Mouse (Mus musculus) liver, embryonic 13.5 days (tissue): ENCODE measurements around the gene Eif2b2. TPM values are rescaled to one million over a fixed set of nuclear protein-coding genes. Genes with fewer than 3 reads are reported as not detected.

Experiments
- microRNA-seq: library from miRNA; unstranded; fragments of <30 nt; microRNA quantifications from one replicate; pipeline ENCODE4, GENCODE M21; 2016
- polyA plus RNA-seq: library from polyadenylated mRNA; unstranded; fragments of >200 nt; fragmentation: Nextera tagmentation; extraction: Ambion mirVana; gene quantifications from 2 replicates; pipeline ENCODE4 v1.2.1, GENCODE M21; 2015

Gene Eif2b2
- polyA plus RNA-seq, 1 experiment from 2014 or later, result 49.4 TPM

Small RNAs within 50 kb of the gene (microRNA-seq; reads per million reads assigned to microRNA genes)
- gene Mir6938, result not detected

Other genes starting within 250 kb of the Eif2b2 start
- gene Fcf1, start 248.6 kb upstream of the Eif2b2 start, polyA plus RNA-seq, result 132 and 134 TPM in 2 replicates
- gene Arel1, start 248.6 kb upstream of the Eif2b2 start, polyA plus RNA-seq, result 13.3 and 16.9 TPM in 2 replicates
- 9.2 TPM in 2 replicates for gene Ylpm1, start 223.2 kb upstream of the Eif2b2 start, polyA plus RNA-seq
- gene Prox2, start 108.7 kb upstream of the Eif2b2 start, polyA plus RNA-seq, result 3.0 and 3.1 TPM in 2 replicates
- 80.7 and 93.4 TPM in 2 replicates for gene Dlst, start 108.6 kb upstream of the Eif2b2 start, polyA plus RNA-seq
- 0.73 and 0.74 TPM in 2 replicates for gene Rps6kl1, start 68.2 kb upstream of the Eif2b2 start, polyA plus RNA-seq
- 0.50 and 0.60 TPM in 2 replicates for gene Pgf, start 41.7 kb upstream of the Eif2b2 start, polyA plus RNA-seq
- 2.8 and 3.0 TPM in 2 replicates for gene Mlh3, start 51.1 kb downstream of the Eif2b2 start, polyA plus RNA-seq
- 66.3 and 71.4 TPM in 2 replicates for gene Acyp1, start 69.0 kb downstream of the Eif2b2 start, polyA plus RNA-seq
- 0.12 and 0.14 TPM in 2 replicates for gene Zc2hc1c, start 69.1 kb downstream of the Eif2b2 start, polyA plus RNA-seq
- gene Nek9, start 119.9 kb downstream of the Eif2b2 start, polyA plus RNA-seq, result 5.0 and 6.1 TPM in 2 replicates
- 175 and 191 TPM in 2 replicates for gene Tmed10, start 155.4 kb downstream of the Eif2b2 start, polyA plus RNA-seq